In genomic region chr17:33902491-33902890, GRCm38 (mm10) we compare ENCODE assay signal across 1 mouse cellular context.
TF ChIP-seq lines count a peak whose summit lies in the region.

No protein-coding gene starts in this region.

TF ChIP-seq in MEL, 35 proteins besides CTCF, POLR2A, EP300 and RAD21:
- TF ChIP-seq GABPA (IDR thresholded peaks at IDR 0.05; ENCODE audit: low read depth, low read length) (no peak), ETS1 (IDR thresholded peaks at IDR 0.05; ENCODE audit: low read depth, low read length) (peak; percentile 24; the same call in 1 of the 2 replicates), GATA1 (IDR thresholded peaks at IDR 0.05; ENCODE audit: low read depth, low read length) (0 out of 2 replicates have a peak, but pooled peaks have one; percentile 9), MAZ (IDR thresholded peaks at IDR 0.05; ENCODE audit: low read depth, low read length) (0 out of 2 replicates have a peak, but pooled peaks have one; percentile 21), ZNF384 (IDR thresholded peaks at IDR 0.05; ENCODE audit: low read depth, low read length) (peak; percentile 3; the same call in 1 of the 2 replicates)
